Mouse (Mus musculus): ENCODE measurements at regions not wholly inside any gene's neighbourhood (a gene's known extent, or its start where the extent isn't known, plus 50 kb on each side); places are given as distances from the start of the nearest gene placed in this dataset.

DNA sequence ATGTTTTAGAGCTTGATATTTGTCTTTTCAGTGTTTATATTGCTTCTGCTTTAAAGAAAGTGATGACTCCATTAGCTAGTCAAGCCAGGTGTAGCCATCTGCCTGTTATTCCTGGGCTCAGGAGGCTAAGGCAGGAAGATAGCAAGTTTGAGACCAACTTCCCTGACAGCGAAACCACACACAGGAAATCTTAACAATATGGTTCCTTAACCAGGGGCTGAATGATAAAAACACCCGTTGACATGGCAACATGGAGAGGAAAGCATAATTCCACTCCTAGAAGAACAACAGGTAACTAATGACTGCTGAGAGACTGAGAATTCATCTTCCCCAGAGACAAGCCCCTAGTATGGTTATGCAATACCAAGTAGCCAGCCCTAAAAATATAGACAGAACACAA, 553.6 kb upstream of the Acvr2a start:
- DNase-seq = no peak
